Mouse (Mus musculus) liver, embryonic 12.5 days (tissue): ENCODE results near the gene Klhl35. TPM values are rescaled to one million over a fixed set of nuclear protein-coding genes. Genes with fewer than 3 reads are reported as not detected.

ENCODE experiments used
- ATAC-seq: fragments of 200-750 bp; cut with Nextera tagmentation; 2 replicates; pipeline ENCODE4 v1.8.0; 2017; ENCODE audit warnings: moderate number of reproducible peaks, mild to moderate bottlenecking, moderate library complexity
- H3K27ac ChIP-seq: fragments of 300-500 bp; sonication (generic); 2 replicates; pipeline ENCODE4 v1.5.1; 2016; ENCODE audit warnings: mild to moderate bottlenecking
- H3K27me3 ChIP-seq: fragments of 300-500 bp; sonication (generic); replicated peaks from 2 replicates; pipeline ENCODE4 v1.6.1; 2016; ENCODE audit warnings: mild to moderate bottlenecking, moderate library complexity
- H3K36me3 ChIP-seq: fragments of 300-500 bp; sonication (generic); 2 replicates; pipeline ENCODE4 v1.6.1; 2016; ENCODE audit warnings: mild to moderate bottlenecking, moderate library complexity
- H3K4me1 ChIP-seq: fragments of 300-500 bp; sonication (generic); 2 replicates; pipeline ENCODE4 v1.6.1; 2016
- H3K4me2 ChIP-seq: fragments of 300-500 bp; sonication (generic); 2 replicates; pipeline ENCODE4 v1.6.1; 2016; ENCODE audit warnings: mild to moderate bottlenecking, moderate library complexity
- H3K4me3 ChIP-seq: fragments of 300-500 bp; sonication (generic); 2 replicates; pipeline ENCODE4 v1.5.1; 2016; ENCODE audit warnings: mild to moderate bottlenecking, moderate library complexity
- H3K9ac ChIP-seq: fragments of 300-500 bp; sonication (generic); 2 replicates; pipeline ENCODE4 v1.6.1; 2016; ENCODE audit warnings: mild to moderate bottlenecking, moderate library complexity
- H3K9me3 ChIP-seq: fragments of 300-500 bp; sonication (generic); replicated peaks from 2 replicates; pipeline ENCODE4 v1.6.1; 2016; ENCODE audit warnings: mild to moderate bottlenecking, moderate library complexity
- WGBS: fragments of 180-500 bp; shearing (Covaris S2); methylation state at CpG from one replicate; pipeline ENCODE4 v1.1.7; 2016; ENCODE audit not compliant: insufficient replicate concordance; 5-methylcytosine and 5-hydroxymethylcytosine counted together
- polyA plus RNA-seq: library from polyadenylated mRNA; unstranded; fragments of >200 nt; fragmentation: Nextera tagmentation; extraction: Ambion mirVana; gene quantifications from 2 replicates; pipeline ENCODE4 v1.2.1, GENCODE M21; 2016

Gene Klhl35
- 0.14 and 0.32 TPM in 2 replicates for polyA plus RNA-seq

DNA sequence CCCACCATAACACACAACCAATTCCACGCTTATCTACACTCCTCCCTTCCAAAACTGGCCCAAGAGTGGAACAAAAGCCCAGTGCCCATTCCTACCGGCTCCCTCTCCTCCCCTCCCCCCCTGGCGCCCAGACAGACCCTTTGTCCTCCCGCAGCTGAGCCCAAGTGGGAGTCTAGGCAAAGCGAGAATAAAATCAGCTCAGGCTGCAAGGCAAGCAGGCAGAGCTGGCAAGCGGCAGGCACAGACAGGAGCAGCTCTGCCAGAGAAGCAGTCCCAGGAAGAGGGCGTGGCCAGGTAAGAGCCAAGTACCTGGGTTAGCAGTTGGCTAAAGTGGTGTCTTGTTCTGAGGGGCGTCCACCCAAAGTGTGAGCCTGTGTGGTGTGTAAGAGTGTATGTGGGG, at the start of gene Klhl35:
Klhl35 (plus strand) TSS at position 194 of the 400 bp plus-strand sequence.
- 37% methylated on average over 8 of the region's 8 CpGs for WGBS
- ATAC-seq: no peak
- H3K9ac ChIP-seq: no peak within 1 kb of the TSS

DNA sequence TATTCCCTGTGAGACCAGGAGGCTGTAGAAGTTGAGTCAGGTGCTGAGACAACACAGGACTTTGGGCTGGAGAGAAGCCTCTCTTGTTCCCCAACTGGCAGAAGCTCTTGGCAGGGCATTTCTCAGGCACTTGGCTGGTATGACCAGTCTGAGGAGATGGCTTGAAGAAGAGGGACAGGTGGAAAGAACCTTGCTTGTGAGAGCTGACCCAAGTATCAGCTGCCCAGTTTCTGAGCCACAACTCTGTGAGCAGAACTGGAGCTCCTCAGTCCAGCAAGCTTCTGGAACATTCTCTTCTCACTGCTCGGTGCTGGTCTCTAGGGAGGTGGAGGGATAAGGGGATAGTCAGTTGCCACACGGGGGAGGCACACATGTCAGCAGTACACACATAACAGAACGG, 46.5 kb upstream of the Klhl35 start:
- ATAC-seq: no peak
- H3K9me3 ChIP-seq: no peaks in the 10 kb centered on the region
- 60% methylated on average over 3 of the region's 3 CpGs for WGBS
- no peak overlapping the region for H3K4me2 ChIP-seq
- no peak overlapping the region for H3K27ac ChIP-seq
- no peak overlapping the region for H3K4me3 ChIP-seq
- H3K27me3 ChIP-seq: peaks cover 2% of the 10 kb centered on the region; the same call in 1 of the 2 replicates
- no peaks in the 10 kb centered on the region for H3K36me3 ChIP-seq
- peaks cover 7% of the 10 kb centered on the region; the same call in 1 of the 2 replicates for H3K4me1 ChIP-seq
- H3K9ac ChIP-seq: no peak overlapping the region

More for the DNA sequence above, at the start of gene Klhl35:
- H3K4me2 ChIP-seq: no peak within 1 kb of the TSS
- peaks cover 31% of the 10 kb centered on the region for H3K4me1 ChIP-seq
- H3K9me3 ChIP-seq: no peaks in the 10 kb centered on the region
- H3K27me3 ChIP-seq: peaks cover 63% of the 10 kb centered on the region
- H3K36me3 ChIP-seq: no peaks in the 10 kb centered on the region
- no peak within 1 kb of the TSS for H3K4me3 ChIP-seq
- no peak within 1 kb of the TSS for H3K27ac ChIP-seq

DNA sequence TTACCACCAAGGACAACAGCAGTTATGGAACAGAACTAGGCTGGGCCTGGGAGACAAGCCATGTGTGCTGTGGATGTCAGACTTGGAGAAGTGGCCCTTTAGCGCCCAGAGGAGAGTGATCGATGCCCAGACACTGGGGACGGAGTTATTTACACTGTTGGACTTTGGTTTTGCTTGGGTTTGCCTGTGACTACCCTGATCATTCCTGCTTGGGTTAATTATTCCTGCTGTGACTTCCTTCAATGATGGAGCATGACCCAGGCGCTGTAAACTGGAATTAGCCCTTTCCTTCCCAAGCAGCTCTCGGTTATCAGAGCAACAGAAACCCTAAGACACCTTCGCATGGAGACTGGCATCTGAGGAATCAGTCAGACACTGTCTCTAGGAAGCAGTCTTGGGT, 44.8 kb upstream of the Klhl35 start:
- no peak for ATAC-seq
- Histone ChIP-seq H3K9ac (no peak overlapping the region), H3K9me3 (no peaks in the 10 kb centered on the region), H3K4me2 (no peak overlapping the region), H3K36me3 (no peaks in the 10 kb centered on the region), H3K27me3 (peaks cover 2% of the 10 kb centered on the region), H3K27ac (no peak overlapping the region), H3K4me3 (no peak overlapping the region), H3K4me1 (peaks cover 7% of the 10 kb centered on the region; the same call in 1 of the 2 replicates)
- WGBS: 69% methylated on average over 6 of the region's 6 CpGs

DNA sequence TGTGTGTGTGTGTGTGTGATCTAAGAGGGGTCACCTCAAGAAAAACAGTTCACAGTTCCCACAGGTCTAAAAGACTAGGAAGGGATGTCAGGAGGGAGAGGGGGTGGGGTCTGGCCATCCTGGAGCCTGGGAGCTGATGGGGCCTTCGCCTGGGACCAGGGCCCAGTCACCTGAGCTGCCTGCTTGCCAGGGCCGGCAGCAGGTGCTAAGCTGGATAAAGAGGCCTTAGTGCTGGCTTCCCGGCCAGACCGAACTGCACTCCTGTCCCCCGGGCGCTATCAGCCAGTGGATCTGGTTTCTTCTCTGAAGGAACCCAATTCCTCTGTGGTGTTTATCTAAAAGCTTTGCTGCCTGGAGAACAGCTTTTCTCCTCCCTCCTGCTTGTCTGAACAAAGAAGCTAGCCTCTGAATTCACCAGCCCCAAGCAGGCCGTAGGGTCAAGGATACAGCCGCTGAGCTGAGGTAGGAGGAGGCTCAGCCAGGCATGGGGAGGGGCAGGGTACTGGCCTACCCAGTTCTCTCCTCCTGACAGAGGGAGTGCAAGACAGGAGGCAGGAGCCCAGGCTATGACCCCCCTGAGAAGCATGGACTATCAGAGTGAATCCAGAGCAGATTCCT, 41.2 kb upstream of the Klhl35 start:
- Histone ChIP-seq H3K27me3 (peaks cover 2% of the 10 kb centered on the region), H3K4me2 (no peak overlapping the region), H3K36me3 (no peaks in the 10 kb centered on the region), H3K4me3 (no peak overlapping the region), H3K4me1 (peaks cover 7% of the 10 kb centered on the region; the same call in 1 of the 2 replicates), H3K9ac (no peak overlapping the region), H3K9me3 (no peaks in the 10 kb centered on the region), H3K27ac (no peak overlapping the region)
- ATAC-seq: no peak
- 48% methylated on average over 8 of the region's 8 CpGs for WGBS

DNA sequence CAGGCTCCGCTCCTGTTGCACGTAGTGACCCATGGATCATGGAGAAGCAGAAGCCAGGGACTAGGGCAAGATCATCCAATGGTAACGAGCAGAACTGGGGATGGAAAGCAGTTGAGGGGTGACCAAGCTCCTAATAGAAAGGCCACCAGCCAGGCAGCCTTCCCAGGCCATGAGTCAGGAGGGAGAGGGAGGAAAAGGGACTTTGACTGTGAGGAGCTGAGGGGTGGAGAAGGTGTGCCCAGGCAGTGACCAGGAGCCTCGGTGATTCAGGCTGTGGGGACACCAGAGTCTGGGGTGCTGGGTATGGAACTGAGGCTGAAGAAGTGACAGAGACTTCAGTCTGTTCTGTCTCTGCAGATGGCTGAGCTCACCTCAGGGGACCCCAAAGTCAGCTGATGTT, 40.1 kb upstream of the Klhl35 start:
- Histone ChIP-seq H3K27ac (no peak overlapping the region), H3K36me3 (no peaks in the 10 kb centered on the region), H3K4me3 (no peak overlapping the region), H3K9me3 (no peaks in the 10 kb centered on the region), H3K27me3 (peaks cover 2% of the 10 kb centered on the region; the same call in 1 of the 2 replicates), H3K4me2 (no peak overlapping the region), H3K4me1 (peaks cover 7% of the 10 kb centered on the region; the same call in 1 of the 2 replicates), H3K9ac (no peak overlapping the region)
- ATAC-seq: no peak
- 66% methylated on average over 4 of the region's 4 CpGs for WGBS

DNA sequence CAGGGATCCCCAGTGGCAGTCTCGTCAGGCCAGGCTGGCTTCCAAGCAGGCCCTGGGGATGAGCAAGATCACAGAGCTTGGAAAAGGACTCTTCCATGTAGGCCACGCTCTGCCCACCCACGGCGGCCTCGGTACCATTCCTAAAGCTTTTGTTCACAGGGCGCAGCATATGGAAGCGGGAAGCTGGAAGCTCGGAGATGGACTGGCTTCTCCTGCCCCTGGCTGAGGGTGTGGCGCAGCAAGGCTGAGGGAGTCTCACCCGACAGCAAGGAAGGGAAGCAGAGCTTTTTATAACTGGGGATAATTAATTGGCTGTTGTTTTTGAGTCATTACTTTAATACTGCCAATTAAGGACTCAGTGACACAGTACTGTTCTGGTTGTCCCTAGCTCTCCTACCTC, 38.8 kb upstream of the Klhl35 start:
- no peak overlapping the region for H3K4me3 ChIP-seq
- H3K4me2 ChIP-seq: no peak overlapping the region
- H3K27ac ChIP-seq: no peak overlapping the region
- peaks cover 2% of the 10 kb centered on the region; the same call in 1 of the 2 replicates for H3K27me3 ChIP-seq
- H3K9ac ChIP-seq: no peak overlapping the region
- no peaks in the 10 kb centered on the region for H3K36me3 ChIP-seq
- H3K9me3 ChIP-seq: no peaks in the 10 kb centered on the region
- H3K4me1 ChIP-seq: no peaks in the 10 kb centered on the region
- ATAC-seq: no peak
- WGBS: 73% methylated on average over 10 of the region's 10 CpGs

DNA sequence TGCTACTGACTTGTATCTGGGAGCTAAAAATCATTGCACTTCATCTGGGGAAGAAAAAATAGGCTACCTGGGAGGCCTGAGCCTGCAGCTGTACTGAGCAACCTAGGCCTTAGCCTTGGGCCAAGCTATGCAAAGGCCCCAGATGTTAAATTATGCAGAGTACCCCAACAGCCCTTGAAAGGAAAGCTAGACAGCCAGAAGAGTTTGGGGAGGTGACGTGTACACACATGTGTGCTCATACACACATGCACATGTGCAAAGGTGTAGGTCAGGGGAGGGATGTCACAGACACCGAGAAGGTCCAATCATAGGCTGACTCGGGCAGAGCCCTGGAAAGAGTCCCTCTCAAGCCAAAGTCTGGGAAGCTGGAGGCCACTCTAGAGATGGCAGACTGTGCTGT, 37.8 kb upstream of the Klhl35 start:
- Histone ChIP-seq H3K36me3 (no peaks in the 10 kb centered on the region), H3K4me2 (no peak overlapping the region), H3K27me3 (peaks cover 2% of the 10 kb centered on the region), H3K4me3 (no peak overlapping the region), H3K9ac (no peak overlapping the region), H3K9me3 (no peaks in the 10 kb centered on the region), H3K27ac (no peak overlapping the region), H3K4me1 (peaks cover 5% of the 10 kb centered on the region; the same call in 1 of the 2 replicates)
- no peak for ATAC-seq
- WGBS: 65% methylated on average over 3 of the region's 3 CpGs

DNA sequence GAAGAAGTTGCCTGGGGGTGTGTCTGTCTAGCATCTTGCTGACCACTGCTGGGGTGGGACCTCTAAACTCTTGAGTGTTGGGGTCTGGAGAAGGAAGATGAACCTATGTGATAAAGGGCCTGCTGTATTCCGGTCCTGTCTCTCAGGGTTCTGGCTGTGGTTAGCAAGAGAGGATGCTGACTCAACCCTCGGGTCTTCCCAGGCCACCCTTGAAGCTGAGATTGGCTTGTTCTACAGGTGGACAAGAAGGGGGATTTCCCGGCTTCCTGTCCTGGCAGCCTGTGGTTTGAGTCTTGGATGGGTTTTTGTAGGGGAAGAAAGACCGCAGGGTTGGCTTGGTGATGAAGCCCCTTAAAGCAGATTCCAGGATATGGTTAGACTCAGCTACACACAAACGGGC, 37.0 kb upstream of the Klhl35 start:
- Histone ChIP-seq H3K9me3 (no peaks in the 10 kb centered on the region), H3K4me1 (peaks cover 10% of the 10 kb centered on the region; the same call in 1 of the 2 replicates)
- 23% methylated on average over 5 of the region's 5 CpGs for WGBS

DNA sequence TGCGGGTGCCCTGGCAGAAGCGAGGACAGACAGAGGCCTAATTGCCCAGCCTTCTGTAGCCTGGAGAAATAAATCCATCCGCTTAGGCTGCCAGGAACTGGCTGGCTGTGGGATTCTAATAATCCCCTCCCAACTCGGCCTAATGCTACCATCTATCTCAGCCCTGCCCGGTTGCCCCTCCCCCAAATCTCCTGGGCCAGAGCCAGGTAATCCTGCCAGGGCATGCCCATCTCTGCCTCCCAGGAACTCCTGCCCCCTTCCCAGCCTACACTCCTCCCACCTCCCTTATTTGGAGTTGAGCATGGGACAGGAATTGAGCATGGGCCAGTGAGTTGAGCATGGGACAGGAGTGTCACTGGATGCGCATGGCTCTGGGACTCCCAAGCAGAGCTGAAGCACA, 36.0 kb upstream of the Klhl35 start:
- Histone ChIP-seq H3K27me3 (no peaks in the 10 kb centered on the region; the same call in none of the 2 replicates), H3K9ac (no peak overlapping the region), H3K4me2 (no peak overlapping the region), H3K9me3 (no peaks in the 10 kb centered on the region), H3K4me1 (peaks cover 16% of the 10 kb centered on the region), H3K27ac (no peak overlapping the region), H3K36me3 (no peaks in the 10 kb centered on the region), H3K4me3 (no peak overlapping the region)
- 68% methylated on average over 6 of the region's 6 CpGs for WGBS
- no peak for ATAC-seq

More for the DNA sequence above, 37.0 kb upstream of the Klhl35 start:
- H3K4me3 ChIP-seq: no peak overlapping the region
- H3K36me3 ChIP-seq: no peaks in the 10 kb centered on the region
- no peak overlapping the region for H3K27ac ChIP-seq
- H3K9ac ChIP-seq: no peak overlapping the region
- H3K27me3 ChIP-seq: peaks cover 2% of the 10 kb centered on the region
- no peak overlapping the region for H3K4me2 ChIP-seq
- ATAC-seq: no peak

DNA sequence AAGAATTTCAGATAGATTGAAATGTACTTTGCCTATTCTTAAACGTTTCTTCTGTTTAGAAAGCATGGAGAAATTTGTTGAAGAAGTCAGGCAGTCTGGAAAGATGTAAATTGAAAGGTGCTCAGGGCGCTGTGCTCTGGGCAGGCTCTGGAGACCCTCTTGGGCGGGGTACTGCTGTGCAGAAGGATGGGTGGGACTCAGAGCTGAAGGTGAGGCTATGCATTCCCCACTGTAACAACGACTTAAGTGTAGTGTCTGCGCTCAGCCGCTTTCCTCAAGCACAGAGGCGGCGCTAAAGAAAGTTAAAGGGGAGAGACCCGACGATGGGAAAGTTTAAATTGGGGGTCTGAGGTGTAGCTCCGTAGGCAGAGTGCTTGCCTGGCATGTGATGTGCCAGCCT, 35.6 kb upstream of the Klhl35 start:
- Histone ChIP-seq H3K36me3 (no peaks in the 10 kb centered on the region), H3K27me3 (no peaks in the 10 kb centered on the region; the same call in none of the 2 replicates), H3K9me3 (no peaks in the 10 kb centered on the region), H3K4me2 (no peak overlapping the region), H3K27ac (no peak overlapping the region), H3K9ac (no peak overlapping the region), H3K4me1 (peaks cover 21% of the 10 kb centered on the region), H3K4me3 (no peak overlapping the region)
- no peak for ATAC-seq
- WGBS: 65% methylated on average over 11 of the region's 11 CpGs

DNA sequence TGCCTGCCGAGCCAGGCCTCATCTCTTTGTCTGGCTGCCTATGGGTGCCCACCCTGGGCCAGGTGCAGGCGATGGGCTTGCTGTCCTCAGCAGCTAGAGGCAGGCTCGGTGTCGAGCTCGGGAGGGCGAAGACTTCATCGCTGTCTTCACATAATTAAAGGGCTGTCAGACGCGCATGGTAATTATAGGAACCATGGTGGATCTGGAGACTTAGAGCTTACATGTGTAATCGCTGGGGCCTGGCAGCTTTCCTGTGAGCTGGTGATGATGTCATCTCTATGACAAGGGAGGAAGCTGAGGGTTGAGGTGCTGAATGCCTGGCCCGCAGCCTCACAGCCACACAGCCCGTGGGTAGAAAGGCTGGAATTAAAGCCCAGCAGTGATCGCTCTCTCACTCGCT, 33.6 kb upstream of the Klhl35 start:
- no peak for ATAC-seq
- Histone ChIP-seq H3K9me3 (no peaks in the 10 kb centered on the region), H3K4me3 (no peak overlapping the region), H3K4me2 (no peak overlapping the region), H3K9ac (no peak overlapping the region), H3K27me3 (no peaks in the 10 kb centered on the region; the same call in 1 of the 2 replicates), H3K36me3 (no peaks in the 10 kb centered on the region), H3K27ac (no peak overlapping the region), H3K4me1 (peaks cover 21% of the 10 kb centered on the region)
- WGBS: 56% methylated on average over 14 of the region's 14 CpGs

DNA sequence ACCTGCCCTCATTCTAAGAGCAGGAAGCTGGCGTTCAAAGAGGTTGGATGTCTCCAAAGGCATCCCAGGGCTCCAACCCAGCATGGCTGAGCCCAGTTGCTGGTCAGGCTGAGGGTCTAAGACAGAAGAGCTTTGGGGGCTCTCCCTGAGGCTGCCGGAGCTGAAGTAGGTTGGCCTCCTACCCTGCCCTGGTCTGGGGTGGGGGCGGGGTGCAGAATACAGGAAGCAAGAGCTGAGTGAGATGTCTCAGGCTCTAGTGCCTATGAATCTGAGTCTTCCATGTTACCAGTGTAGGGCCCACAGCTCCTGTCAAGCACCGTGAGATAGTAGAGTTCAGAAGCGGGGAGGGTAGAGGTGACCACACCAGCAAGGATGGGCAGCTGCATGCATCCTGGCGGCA, 32.9 kb upstream of the Klhl35 start:
- no peaks in the 10 kb centered on the region for H3K9me3 ChIP-seq
- no peaks in the 10 kb centered on the region for H3K36me3 ChIP-seq
- H3K4me1 ChIP-seq: peaks cover 21% of the 10 kb centered on the region
- 62% methylated on average over 6 of the region's 6 CpGs for WGBS
- H3K4me3 ChIP-seq: no peak overlapping the region
- ATAC-seq: no peak
- no peak overlapping the region for H3K27ac ChIP-seq
- no peaks in the 10 kb centered on the region; the same call in 1 of the 2 replicates for H3K27me3 ChIP-seq
- no peak overlapping the region for H3K9ac ChIP-seq
- H3K4me2 ChIP-seq: no peak overlapping the region
